Comparison of ENCODE assay signal across 7 mouse cellular contexts in genomic region chr4:150248009-150248408, GRCm38 (mm10). TPM values are rescaled to one million over a fixed set of nuclear protein-coding genes. Genes with fewer than 3 reads are reported as not detected.
DNase-seq lines count a peak whose midpoint lies in the region; ATAC-seq lines count a peak whose summit lies in the region.

No protein-coding gene starts in this region.

- ATAC-seq in hematopoietic stem cell, adult 5-6 weeks (replicated peaks in 1 of 2; ENCODE audit: insufficient read depth in 1 of 2, low FRiP score in 2 of 2, low TSS enrichment in 1 of 2, low read depth in 1 of 2, poor library complexity in 2 of 2, severe bottlenecking in 2 of 2): peak; percentile 86 to 87

- no peak overlapping the region for H3K4me3 ChIP-seq in embryonic facial prominence, embryonic 10.5 days

- H3K27ac ChIP-seq in embryonic facial prominence, embryonic 10.5 days (replicated peaks): no peak overlapping the region

- peaks cover 99% of the 10 kb centered on the region for H3K36me3 ChIP-seq in embryonic facial prominence, embryonic 10.5 days (replicated peaks)

- H3K4me1 ChIP-seq in embryonic facial prominence, embryonic 10.5 days: peaks cover 3% of the 10 kb centered on the region; the same call in 1 of the 2 replicates

- DNase-seq in ES-CJ7 (ENCODE audit: low read depth, low spot score): peak; percentile 88
- DNase-seq in adrenal gland, adult 18-20 months (ENCODE audit: low spot score in 2 of 2): peak; percentile 69 to 70
- DNase-seq in embryonic facial prominence, embryonic 10.5 days (ENCODE audit: low spot score): peak; percentile 72
- peak; percentile 77 to 83 for DNase-seq in layer of hippocampus, postnatal 10 days (ENCODE audit: low spot score in 2 of 2)
- peak; percentile 81 for DNase-seq in lung, postnatal 36 days
- DNase-seq in right cerebral cortex, postnatal 10 days (ENCODE audit: low spot score in 2 of 2): peak; percentile 81 to 83

- no peaks in the 10 kb centered on the region for H3K27me3 ChIP-seq in embryonic facial prominence, embryonic 10.5 days (replicated peaks; ENCODE audit: low read depth, poor library complexity, severe bottlenecking)

- H3K9me3 ChIP-seq in embryonic facial prominence, embryonic 10.5 days: no peaks in the 10 kb centered on the region

- 69% methylated on average over 5 of the region's 5 CpGs for WGBS in embryonic facial prominence, embryonic 10.5 days

RNA-seq across cellular contexts. Expression of gene Eno1, which starts 11.5 kb away (rescaled TPM):
- 100 to 1,000 TPM; 471 to 935 TPM for total RNA-seq in adrenal gland, adult 18-20 months (2021)
- 3,458 and 4,025 TPM in 2 replicates for polyA plus RNA-seq in embryonic facial prominence, embryonic 10.5 days (2016; fragmentation: Nextera tagmentation; extraction: Ambion mirVana)
- total RNA-seq in hematopoietic stem cell, adult 5-6 weeks (2017): 133 and 179 TPM in 2 replicates
- 100 to 1,000 TPM; 323 to 338 TPM for total RNA-seq in layer of hippocampus, postnatal 10 days (2021)

RNA-seq across cellular contexts. Expression of gene Rere, which starts 33.4 kb away (rescaled TPM):
- 100 to 1,000 TPM in 1 of 2 experiments, 10 to 100 TPM in 1; 87.8 to 100 TPM for total RNA-seq in adrenal gland, adult 18-20 months (2021)
- 26.1 and 31.4 TPM in 2 replicates for polyA plus RNA-seq in embryonic facial prominence, embryonic 10.5 days (2016; fragmentation: Nextera tagmentation; extraction: Ambion mirVana)
- 50.0 and 82.0 TPM in 2 replicates for total RNA-seq in hematopoietic stem cell, adult 5-6 weeks (2017)
- 100 to 1,000 TPM; 108 to 117 TPM for total RNA-seq in layer of hippocampus, postnatal 10 days (2021)

RNA-seq across cellular contexts. Expression of gene Car6, which starts 46.9 kb away (rescaled TPM):
- total RNA-seq in adrenal gland, adult 18-20 months (2021): 1 to 10 TPM; 1.4 to 2.5 TPM
- 0.27 TPM in 1 of 2 replicates, not detected in the other for polyA plus RNA-seq in embryonic facial prominence, embryonic 10.5 days (2016; fragmentation: Nextera tagmentation; extraction: Ambion mirVana)
- total RNA-seq in hematopoietic stem cell, adult 5-6 weeks (2017): not detected in 2 replicates
- not detected for total RNA-seq in layer of hippocampus, postnatal 10 days (2021)
